Mouse (Mus musculus) heart, adult 2 months (tissue): ENCODE results near the gene Arrdc5. TPM values are rescaled to one million over a fixed set of nuclear protein-coding genes. Genes with fewer than 3 reads are reported as not detected.

Experiments used
- DNase-seq, 2 experiments: peaks; one replicate each; pipeline ENCODE4 v3.0.0; 2021
- H3K27ac ChIP-seq: fragments of 200-600 bp; 2 replicates; pipeline ENCODE4 v1.8.1; 2022
- H3K27me3 ChIP-seq: fragments of 200-500 bp; 2 replicates; pipeline ENCODE4 v1.6.1; 2012; ENCODE audit warnings: mild to moderate bottlenecking, low read length, inconsistent platforms, mixed read lengths; ENCODE audit not compliant: control insufficient read depth, insufficient read depth
- H3K36me3 ChIP-seq: fragments of 200-500 bp; 2 replicates; pipeline ENCODE4 v1.6.1; 2012; ENCODE audit warnings: low read length, inconsistent platforms; ENCODE audit not compliant: control insufficient read depth, insufficient read depth
- H3K4me1 ChIP-seq: fragments of 200-500 bp; 2 replicates; pipeline ENCODE4 v1.6.1; 2011; ENCODE audit warnings: low read length; ENCODE audit not compliant: control insufficient read depth, insufficient read depth
- H3K4me3 ChIP-seq: fragments of 200-600 bp; 2 replicates; pipeline ENCODE4 v1.8.1; 2022
- H3K79me2 ChIP-seq: fragments of 200-500 bp; replicated peaks from 2 replicates; pipeline ENCODE4 v1.6.1; 2012; ENCODE audit warnings: mild to moderate bottlenecking, inconsistent platforms, low read length, moderate library complexity, mixed read lengths; ENCODE audit not compliant: control insufficient read depth, insufficient read depth
- H3K9ac ChIP-seq: fragments of 200-500 bp; 2 replicates; pipeline ENCODE4 v1.6.1; 2012; ENCODE audit warnings: low read depth, mild to moderate bottlenecking, control low read depth, inconsistent platforms, low read length, mixed read lengths
- CTCF ChIP-seq: fragments of 200-600 bp; IDR thresholded peaks from 2 replicates; pipeline ENCODE4 v1.8.1; 2022; ENCODE audit warnings: antibody characterized with exemption, mild to moderate bottlenecking, moderate library complexity
- EP300 ChIP-seq: fragments of 200-500 bp; IDR thresholded peaks from 2 replicates; pipeline ENCODE4 v1.6.1; 2011; ENCODE audit warnings: low read depth, low read length, control low read depth; ENCODE audit not compliant: insufficient read depth
- POLR2A ChIP-seq: fragments of 200-500 bp; IDR thresholded peaks from 2 replicates; pipeline ENCODE4 v1.6.1; 2011; ENCODE audit warnings: mild to moderate bottlenecking, low read depth, low read length, control low read depth; ENCODE audit not compliant: insufficient read depth
- WGBS: fragments of 180-500 bp; shearing (Covaris S2); methylation state at CpG from one replicate; pipeline ENCODE4 v1.1.7; 2018; 5-methylcytosine and 5-hydroxymethylcytosine counted together
- intact Hi-C: fragments of 180-260 bp; cut with DNase I; formaldehyde crosslinking; loops from one replicate; pipeline ENCODE4 v1.15.1; 2025
- polyA plus RNA-seq: library from polyadenylated mRNA; depleted of rRNA; stranded (reverse); fragments of >200 nt; gene quantifications from 2 replicates; pipeline ENCODE4 v1.2.3, GENCODE M21; 2012
- total RNA-seq, 2 experiments: library from RNA; stranded (reverse); gene quantifications; 2 replicates each; pipeline ENCODE4 v1.2.3; 2021

Gene Arrdc5
- total and polyA plus RNA-seq, 3 experiments = not detected

DNA sequence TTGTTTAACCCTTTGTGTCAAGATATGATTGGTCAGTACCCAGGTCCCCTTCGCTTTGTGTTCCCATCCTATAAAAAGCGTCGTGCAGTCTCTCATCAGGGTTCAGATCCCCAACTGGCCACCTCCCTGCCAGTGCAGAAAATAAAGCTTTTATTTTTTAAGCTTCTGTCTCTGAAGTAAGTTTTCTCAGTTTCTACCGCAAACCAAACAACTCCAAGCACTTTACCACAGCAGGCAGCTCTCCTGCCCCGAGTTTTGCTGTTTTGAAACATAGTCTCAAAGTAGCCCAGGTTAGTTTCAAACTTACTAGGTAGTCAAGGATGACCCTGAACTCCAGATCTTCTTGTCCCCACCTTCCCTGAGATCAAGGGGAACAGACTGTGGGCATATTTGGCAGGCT, 21.7 kb downstream of the Arrdc5 start:
- Histone ChIP-seq H3K27me3 (no peaks in the 10 kb centered on the region), H3K27ac (peak overlapping the region; percentile 83), H3K9ac (no peak overlapping the region), H3K4me3 (no peak overlapping the region), H3K79me2 (no peaks in the 10 kb centered on the region), H3K4me1 (peaks cover 14% of the 10 kb centered on the region), H3K36me3 (peaks cover 2% of the 10 kb centered on the region; the same call in 1 of the 2 replicates)
- TF ChIP-seq EP300 (no peak), POLR2A (0 out of 2 replicates have a peak, but pooled peaks have one; percentile 20), CTCF (no peak)
- DNase-seq = no peak
- 92% methylated on average over 5 of the region's 5 CpGs for WGBS
- intact Hi-C loops = loop anchor here (1.0 to 5.0 kb wide), 2 partner anchors 10 to 74 kb away; no protein-coding TSS in a partner anchor

DNA sequence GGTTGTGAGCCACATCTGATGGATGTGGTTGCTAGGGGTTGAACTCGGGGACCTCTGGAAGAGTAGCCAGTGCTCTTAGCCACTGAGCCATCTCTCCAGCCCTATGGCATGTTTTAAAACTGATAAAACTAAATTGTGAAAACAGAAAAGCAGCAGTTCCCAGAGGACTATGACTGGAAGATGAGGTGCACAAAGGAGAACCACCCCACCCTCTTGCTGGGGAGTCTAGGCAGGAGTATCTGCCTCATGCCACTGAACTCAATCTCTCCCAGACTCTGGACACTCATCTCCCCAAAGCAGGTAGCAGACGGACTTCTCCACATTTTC, 22.6 kb downstream of the Arrdc5 start:
- Histone ChIP-seq H3K9ac (no peak overlapping the region), H3K79me2 (no peaks in the 10 kb centered on the region), H3K4me3 (no peak overlapping the region), H3K4me1 (peaks cover 19% of the 10 kb centered on the region), H3K27ac (peak overlapping the region; percentile 83), H3K27me3 (no peaks in the 10 kb centered on the region), H3K36me3 (peaks cover 2% of the 10 kb centered on the region; the same call in 1 of the 2 replicates)
- intact Hi-C loops = loop anchor here (5.0 kb wide), 1 partner anchor 75 kb away; no protein-coding TSS in a partner anchor
- 43% methylated on average over 2 of the region's 2 CpGs for WGBS
- TF ChIP-seq CTCF (no peak), EP300 (no peak), POLR2A (no peak)
- peak in 1 of 2 experiments; percentile 17 for DNase-seq

DNA sequence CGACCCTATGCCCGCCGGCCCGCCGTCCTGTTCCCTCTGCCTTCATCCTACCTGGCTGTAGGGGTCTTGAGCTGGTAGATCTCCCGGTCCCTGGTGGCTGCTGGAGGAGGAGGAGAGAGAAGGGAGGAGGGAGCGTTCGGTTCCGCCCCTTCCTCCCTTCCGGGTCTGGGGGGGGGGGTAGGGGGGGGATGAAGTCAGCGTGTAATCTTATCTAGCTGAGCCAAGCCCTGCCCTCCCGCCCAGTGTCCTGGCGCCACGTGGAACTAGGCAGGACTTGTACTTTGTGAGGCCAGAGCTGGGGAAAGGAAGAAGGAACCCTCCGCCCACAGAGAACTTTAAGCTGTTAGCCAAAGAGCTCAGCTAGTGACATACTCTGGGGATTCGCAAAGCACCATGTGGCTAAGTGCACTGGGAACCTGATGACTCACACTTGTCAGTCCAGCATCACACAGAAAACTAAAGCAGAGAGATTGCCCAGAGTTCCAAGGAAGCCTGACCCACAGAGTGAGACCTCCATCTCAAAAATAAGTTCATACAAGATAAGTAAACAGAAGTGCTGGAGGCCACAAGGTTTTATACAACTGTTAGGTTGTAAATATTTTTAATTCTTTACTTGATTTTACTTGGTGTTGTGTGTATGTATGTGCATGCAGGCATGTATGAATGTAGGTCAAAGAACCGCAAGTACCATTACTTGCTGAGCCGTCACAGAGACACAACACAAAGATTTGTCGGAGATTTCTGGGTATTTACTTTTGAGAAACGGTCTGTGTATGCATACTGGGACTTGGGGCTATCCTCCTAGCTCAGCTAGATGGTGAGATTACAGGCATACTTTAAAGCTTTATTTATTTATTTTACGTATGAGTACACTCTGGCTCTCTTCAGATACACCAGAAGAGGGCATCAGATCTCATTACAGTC, 23.2 kb downstream of the Arrdc5 start, which contains the start of gene Ticam1:
Ticam1 (minus strand) TSS at position 144 of the 924 bp plus-strand sequence.
- intact Hi-C loops = loop anchor here (5.0 kb wide), 1 partner anchor 75 kb away; no protein-coding TSS in a partner anchor
- Histone ChIP-seq H3K9ac (peak within 1 kb of the TSS; percentile 95), H3K4me3 (peak within 1 kb of the TSS; percentile 72), H3K27me3 (no peaks in the 10 kb centered on the region), H3K4me1 (peaks cover 21% of the 10 kb centered on the region), H3K27ac (peak within 1 kb of the TSS; percentile 89), H3K79me2 (no peaks in the 10 kb centered on the region; the same call in 1 of the 2 replicates), H3K36me3 (peaks cover 2% of the 10 kb centered on the region; the same call in 1 of the 2 replicates)
- WGBS = 2% methylated on average over 20 of the region's 21 CpGs
- peak; percentile 88 to 96 for DNase-seq
- peak; percentile 64 for TF ChIP-seq POLR2A
- peak; percentile 95 for TF ChIP-seq EP300
- peak; percentile 57 for TF ChIP-seq CTCF

DNA sequence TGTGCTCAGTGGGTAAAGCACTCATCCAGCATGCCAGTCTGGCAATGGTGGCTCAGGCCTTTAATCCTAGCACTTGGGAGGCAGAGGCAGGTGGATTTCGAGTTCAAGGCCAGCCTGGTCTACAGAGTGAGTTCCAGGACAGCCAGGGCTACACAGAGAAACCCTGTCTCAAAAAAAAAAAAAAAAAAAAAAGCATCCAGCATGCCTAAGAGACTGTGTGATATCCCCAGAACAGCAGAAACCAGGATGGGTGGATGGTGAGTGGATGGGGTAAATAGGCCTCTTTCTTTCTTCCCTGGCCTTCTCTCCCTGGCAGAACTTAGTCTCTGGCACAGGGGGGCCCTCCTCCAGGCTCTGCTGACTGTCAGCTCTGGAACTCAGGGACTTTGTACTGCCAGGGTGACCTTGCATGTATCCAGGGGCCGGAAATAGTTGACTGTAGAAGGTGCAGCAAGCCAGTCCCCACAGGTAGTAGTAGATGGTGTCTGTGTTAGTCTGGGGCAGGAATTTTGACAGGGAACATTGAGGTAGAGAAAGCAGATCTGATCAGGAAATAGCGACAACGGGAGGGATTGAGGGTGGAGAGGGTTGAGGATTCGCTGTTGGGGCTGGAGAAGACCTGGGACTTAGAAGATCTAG, 24.1 kb downstream of the Arrdc5 start:
- peaks cover 2% of the 10 kb centered on the region; the same call in 1 of the 2 replicates for H3K36me3 ChIP-seq
- TF ChIP-seq POLR2A (no peak), EP300 (no peak), CTCF (no peak)
- intact Hi-C loops = loop anchor here (5.0 kb wide), 1 partner anchor 76 kb away; no protein-coding TSS in a partner anchor
- H3K27me3 ChIP-seq = no peaks in the 10 kb centered on the region
- H3K9ac ChIP-seq = peak overlapping the region; percentile 95
- no peaks in the 10 kb centered on the region; the same call in 1 of the 2 replicates for H3K79me2 ChIP-seq
- H3K4me3 ChIP-seq = peak overlapping the region; percentile 72
- H3K27ac ChIP-seq = peak overlapping the region; percentile 89
- peaks cover 21% of the 10 kb centered on the region for H3K4me1 ChIP-seq
- DNase-seq = peak in 1 of 2 experiments; percentile 64
- WGBS = 8% methylated on average over 5 of the region's 5 CpGs

DNA sequence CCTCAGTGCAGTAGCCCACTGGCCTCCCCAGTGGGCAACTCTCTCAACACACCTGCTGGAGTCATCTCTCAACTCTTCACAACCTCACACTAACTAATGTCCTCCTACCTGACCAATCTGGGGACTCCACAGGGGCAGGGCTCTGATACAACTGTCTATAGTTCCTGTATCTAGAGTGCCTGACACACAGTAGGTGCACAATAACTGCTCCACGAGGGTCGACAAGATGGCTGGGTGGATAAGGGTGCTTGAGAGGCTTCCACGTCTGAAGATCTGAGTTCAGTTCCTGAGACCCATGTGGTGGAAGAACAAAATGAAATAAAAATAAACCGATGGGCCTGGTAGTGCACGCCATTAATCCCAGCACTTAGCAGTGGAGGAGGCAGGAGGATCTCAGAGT, 26.1 kb downstream of the Arrdc5 start:
- WGBS = 76% methylated on average over 5 of the region's 5 CpGs
- Histone ChIP-seq H3K4me1 (peaks cover 21% of the 10 kb centered on the region), H3K9ac (no peak overlapping the region), H3K27me3 (no peaks in the 10 kb centered on the region), H3K36me3 (peaks cover 2% of the 10 kb centered on the region; the same call in 1 of the 2 replicates), H3K79me2 (no peaks in the 10 kb centered on the region; the same call in 1 of the 2 replicates), H3K4me3 (no peak overlapping the region), H3K27ac (no peak overlapping the region)
- no peak for TF ChIP-seq CTCF
- no peak for TF ChIP-seq POLR2A
- no peak for TF ChIP-seq EP300
- peak in 1 of 2 experiments; percentile 15 for DNase-seq
- intact Hi-C loops = no loop called here
